Mouse (Mus musculus) cerebellum, adult 2 months (tissue): ENCODE results near the gene Mrrf. TPM values are rescaled to one million over a fixed set of nuclear protein-coding genes. Genes with fewer than 3 reads are reported as not detected.

Experiments used
- DNase-seq, 2 experiments: peaks; one replicate each; pipeline ENCODE4 v3.0.0; 2021
- H3K27ac ChIP-seq: fragments of 200-500 bp; 2 replicates; pipeline ENCODE4 v1.5.1; 2012; ENCODE audit warnings: low read length, control low read depth, inconsistent platforms; ENCODE audit not compliant: insufficient read depth
- H3K27me3 ChIP-seq: fragments of 200-500 bp; 2 replicates; pipeline ENCODE4 v1.6.1; 2012; ENCODE audit warnings: inconsistent platforms, mild to moderate bottlenecking, low read length, moderate library complexity; ENCODE audit not compliant: control insufficient read depth, insufficient read depth
- H3K4me1 ChIP-seq: fragments of 200-500 bp; 2 replicates; pipeline ENCODE4 v1.6.1; 2011; ENCODE audit warnings: low read length; ENCODE audit not compliant: control insufficient read depth, insufficient read depth
- H3K4me3 ChIP-seq: fragments of 200-500 bp; replicated peaks from 2 replicates; pipeline ENCODE3; 2011; ENCODE audit warnings: mild to moderate bottlenecking, low read depth, low read length, control low read depth; ENCODE audit not compliant: insufficient read depth
- CTCF ChIP-seq: fragments of 200-500 bp; IDR thresholded peaks from 2 replicates; pipeline ENCODE4 v1.5.1; 2011; ENCODE audit warnings: low read depth, mild to moderate bottlenecking, control low read depth, low read length, moderate library complexity, borderline replicate concordance; ENCODE audit not compliant: insufficient read depth
- POLR2A ChIP-seq: fragments of 200-500 bp; IDR thresholded peaks from 2 replicates; pipeline ENCODE4 v1.6.1; 2011; ENCODE audit warnings: low read length, control low read depth, borderline replicate concordance; ENCODE audit not compliant: insufficient read depth
- WGBS: fragments of 180-500 bp; shearing (Covaris S2); methylation state at CpG from one replicate; pipeline ENCODE4 v1.1.7; 2018; 5-methylcytosine and 5-hydroxymethylcytosine counted together
- polyA plus RNA-seq: library from polyadenylated mRNA; depleted of rRNA; stranded (reverse); fragments of >200 nt; gene quantifications from 2 replicates; pipeline ENCODE4 v1.2.3, GENCODE M21; 2012

Mrrf gene
- polyA plus RNA-seq, 1 experiment: 25.1 TPM

- H3K4me1 ChIP-seq: peaks cover 9% of the 10 kb centered on the region; the same call in 1 of the 2 replicates
- TF ChIP-seq CTCF: no peak
- TF ChIP-seq POLR2A: no peak
- peaks cover 2% of the 10 kb centered on the region; the same call in 1 of the 2 replicates for H3K27me3 ChIP-seq
- H3K27ac ChIP-seq: no peak overlapping the region
- no peak overlapping the region for H3K4me3 ChIP-seq
- DNase-seq: no peak
- 32% methylated on average over 20 of the region's 20 CpGs for WGBS
Observed at GRCm38 (mm10) chr2:36197919-36198881, 62.0 kb downstream of the Mrrf start.

GRCm38 (mm10) chr2:36198882-36199262 lies 62.7 kb downstream of the Mrrf start:
- no peak for DNase-seq
- 51% methylated on average over 3 of the region's 3 CpGs for WGBS
- Histone ChIP-seq H3K27ac (no peak overlapping the region), H3K4me1 (peaks cover 9% of the 10 kb centered on the region; the same call in 1 of the 2 replicates), H3K27me3 (peaks cover 2% of the 10 kb centered on the region; the same call in 1 of the 2 replicates), H3K4me3 (no peak overlapping the region)
- TF ChIP-seq CTCF: no peak
- no peak for TF ChIP-seq POLR2A

- TF ChIP-seq POLR2A (no peak), CTCF (no peak)
- H3K27me3 ChIP-seq: peaks cover 2% of the 10 kb centered on the region; the same call in 1 of the 2 replicates
- peaks cover 9% of the 10 kb centered on the region; the same call in 1 of the 2 replicates for H3K4me1 ChIP-seq
- 92% methylated on average over 2 of the region's 2 CpGs for WGBS
- H3K4me3 ChIP-seq: no peak overlapping the region
- no peak for DNase-seq
- no peak overlapping the region for H3K27ac ChIP-seq
Observed at GRCm38 (mm10) chr2:36200813-36201212, 64.6 kb downstream of the Mrrf start.

GRCm38 (mm10) chr2:36201756-36202610 lies 65.8 kb downstream of the Mrrf start:
- Histone ChIP-seq H3K27ac (no peak overlapping the region), H3K27me3 (peaks cover 2% of the 10 kb centered on the region; the same call in 1 of the 2 replicates), H3K4me3 (peak overlapping the region; percentile 48), H3K4me1 (peaks cover 9% of the 10 kb centered on the region; the same call in 1 of the 2 replicates)
- WGBS: 23% methylated on average over 18 of the region's 18 CpGs
- no peak for TF ChIP-seq POLR2A
- no peak for TF ChIP-seq CTCF
- no peak for DNase-seq

- H3K27me3 ChIP-seq: peaks cover 2% of the 10 kb centered on the region; the same call in 1 of the 2 replicates
- peaks cover 9% of the 10 kb centered on the region; the same call in 1 of the 2 replicates for H3K4me1 ChIP-seq
- DNase-seq: no peak
- H3K4me3 ChIP-seq: peak overlapping the region; percentile 48
- TF ChIP-seq POLR2A (no peak), CTCF (no peak)
- WGBS: 3% methylated on average over 5 of the region's 5 CpGs
- H3K27ac ChIP-seq: no peak overlapping the region
Observed at GRCm38 (mm10) chr2:36202611-36202880, 66.4 kb downstream of the Mrrf start.

GRCm38 (mm10) chr2:36203011-36203825 lies 67.0 kb downstream of the Mrrf start:
- H3K4me3 ChIP-seq: peak overlapping the region; percentile 48
- peaks cover 9% of the 10 kb centered on the region; the same call in 1 of the 2 replicates for H3K4me1 ChIP-seq
- peaks cover 2% of the 10 kb centered on the region; the same call in 1 of the 2 replicates for H3K27me3 ChIP-seq
- no peak overlapping the region for H3K27ac ChIP-seq
- peak in 1 of 2 experiments; percentile 29 for DNase-seq
- 2% methylated on average over 39 of the region's 39 CpGs for WGBS
- no peak for TF ChIP-seq CTCF
- no peak for TF ChIP-seq POLR2A

- Histone ChIP-seq H3K27me3 (peaks cover 2% of the 10 kb centered on the region; the same call in 1 of the 2 replicates), H3K4me3 (no peak overlapping the region), H3K27ac (no peak overlapping the region), H3K4me1 (peaks cover 9% of the 10 kb centered on the region; the same call in 1 of the 2 replicates)
- no peak for DNase-seq
- no peak for TF ChIP-seq CTCF
- no peak for TF ChIP-seq POLR2A
- WGBS: 70% methylated on average over 4 of the region's 4 CpGs
Observed at GRCm38 (mm10) chr2:36204595-36204994, 68.4 kb downstream of the Mrrf start.
